Mouse (Mus musculus) frontal cortex, postnatal 25 days (tissue): ENCODE data around the gene Duxbl3.
"Not testable (repeated sequence)": the region's sequence is repeated elsewhere in the genome, so short reads cannot be mapped to it uniquely, and the experiment has no call there.

ENCODE experiments used
- DNase-seq, 2 experiments: peaks; one replicate each; pipeline ENCODE4 v3.0.0; 2022; ENCODE audit warnings: low spot score in 2 of 2

Gene Duxbl3

DNA sequence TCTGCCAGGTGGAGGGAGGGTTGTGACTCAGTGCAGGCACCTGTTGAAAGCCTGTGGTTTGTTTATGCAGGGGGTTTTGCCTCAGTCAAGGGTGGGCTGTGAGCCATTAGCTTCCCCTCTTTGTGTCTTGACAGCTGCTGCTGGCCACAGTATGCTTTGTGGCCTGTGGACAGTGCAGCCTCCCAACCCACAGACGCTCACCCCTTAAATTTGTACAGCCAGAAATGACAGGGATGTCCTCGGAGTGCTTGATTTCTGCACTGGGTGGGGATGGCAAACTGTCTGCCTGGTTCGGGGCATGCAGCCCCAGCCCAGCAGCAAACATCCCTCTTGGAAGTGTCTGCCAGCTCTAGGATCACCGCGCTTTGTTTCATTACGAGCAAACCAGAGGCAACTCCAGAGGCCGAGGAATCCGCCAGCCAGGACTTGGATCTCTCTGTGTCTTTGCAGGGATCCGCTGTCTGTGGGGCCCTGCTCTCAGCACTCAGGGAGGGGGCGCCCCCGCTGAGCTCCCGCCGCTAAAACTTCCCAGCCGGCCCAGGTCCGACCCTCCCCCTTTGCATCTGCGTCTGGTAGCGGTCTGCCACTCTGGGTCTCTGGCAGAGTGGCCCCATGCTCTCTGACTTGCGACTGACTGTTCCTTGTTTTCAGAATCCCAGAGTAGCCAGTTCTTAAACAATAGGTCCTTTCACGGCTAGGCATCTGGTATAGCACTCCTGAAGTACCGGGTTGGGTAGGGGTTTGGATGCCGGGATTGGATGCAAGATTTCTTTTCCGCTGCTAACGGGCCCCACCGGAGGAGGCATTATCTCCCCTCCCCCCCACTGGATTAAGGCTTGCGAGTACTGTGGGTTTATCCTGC, at the start of gene Duxbl3:
Gene Duxbl3, plus strand, starts transcription at position 207 of the 862 bp plus-strand sequence.
- not testable (repeated sequence) for DNase-seq

GRCm38 (mm10) chr14:26216233-26217000, 41.3 kb upstream of the Duxbl3 start:
- DNase-seq = not testable (repeated sequence)

GRCm38 (mm10) chr14:26237183-26237582, 20.6 kb upstream of the Duxbl3 start:
- DNase-seq = not testable (repeated sequence)

DNA sequence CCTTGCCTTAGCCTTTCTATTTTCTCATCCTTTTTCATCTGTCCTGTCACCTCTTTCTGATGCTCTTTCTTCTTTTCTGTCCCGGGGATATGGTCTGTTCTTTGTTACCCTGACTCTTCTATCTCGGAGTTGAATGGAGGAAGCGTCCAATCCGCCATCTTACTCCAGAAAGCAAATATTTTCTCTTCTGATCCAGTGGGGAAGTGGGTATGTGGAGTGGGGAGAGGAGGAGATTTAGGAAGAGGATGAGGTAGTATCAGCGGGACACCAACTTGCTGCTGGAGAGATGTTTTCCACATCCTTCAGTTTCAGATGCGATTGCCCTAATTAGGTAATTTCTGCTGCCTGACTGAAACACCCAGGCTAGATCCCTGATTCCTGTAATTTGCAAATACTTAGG, 967 bp downstream of the Duxbl3 start:
- not testable (repeated sequence) for DNase-seq

DNA sequence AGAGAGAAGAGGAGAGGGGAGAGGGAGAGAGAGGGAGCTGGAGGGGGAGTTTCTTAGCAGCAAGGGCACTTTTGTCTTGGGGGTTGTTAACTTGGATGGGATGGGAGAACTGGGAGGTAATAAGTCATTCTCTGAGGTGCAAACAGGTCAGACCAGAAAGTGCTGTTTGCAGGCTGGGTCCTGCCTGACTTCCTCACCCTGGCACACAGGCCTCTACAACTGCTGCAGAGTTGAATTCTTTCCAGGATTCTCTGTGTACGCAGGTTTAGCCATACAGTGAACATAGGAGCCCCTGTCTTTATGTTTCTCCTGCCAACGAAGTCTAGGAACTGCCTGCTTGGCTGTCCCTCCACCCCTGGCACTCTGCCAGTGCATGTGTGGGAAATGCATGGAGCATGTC, 29.0 kb downstream of the Duxbl3 start:
- not testable (repeated sequence) for DNase-seq

DNA sequence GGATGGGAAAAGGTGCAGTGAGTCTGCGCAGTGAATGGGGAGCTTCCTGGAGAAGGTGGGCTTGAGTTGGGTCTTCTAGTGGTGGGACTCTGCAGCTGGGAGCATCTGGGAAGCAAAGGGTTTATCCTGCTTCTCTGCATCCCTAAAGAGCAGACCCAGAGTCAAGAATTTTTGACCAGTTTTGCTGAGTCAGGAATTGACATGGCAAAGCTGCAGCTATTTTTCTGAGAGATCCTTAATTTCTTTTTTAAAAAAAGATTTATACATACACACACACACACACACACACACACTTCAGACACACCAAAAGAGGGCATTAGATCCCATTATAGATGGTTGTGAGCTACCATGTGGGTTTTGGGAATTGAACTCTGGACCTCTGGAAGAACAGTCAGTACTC, 36.1 kb downstream of the Duxbl3 start:
- DNase-seq = no peak

DNA sequence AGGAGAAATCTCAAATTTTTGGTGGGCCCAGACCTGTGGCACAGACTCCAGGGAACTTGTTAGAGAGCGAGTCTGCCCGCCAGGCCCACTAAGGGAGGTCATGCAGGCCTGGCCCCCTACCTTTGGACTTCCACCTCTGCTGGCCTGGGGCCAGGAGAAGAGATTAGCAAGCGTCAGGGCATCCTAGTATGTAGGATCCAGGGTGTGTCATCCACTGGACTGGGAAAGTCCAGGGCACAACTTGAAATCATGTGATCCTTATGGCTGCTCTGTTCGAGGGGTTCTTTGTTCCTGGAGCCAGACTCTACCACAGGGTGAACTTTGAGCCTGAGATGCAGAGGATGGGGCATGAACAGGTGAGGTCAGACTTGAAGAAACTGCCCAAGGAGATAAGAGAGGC, 39.3 kb downstream of the Duxbl3 start:
- no peak for DNase-seq

DNA sequence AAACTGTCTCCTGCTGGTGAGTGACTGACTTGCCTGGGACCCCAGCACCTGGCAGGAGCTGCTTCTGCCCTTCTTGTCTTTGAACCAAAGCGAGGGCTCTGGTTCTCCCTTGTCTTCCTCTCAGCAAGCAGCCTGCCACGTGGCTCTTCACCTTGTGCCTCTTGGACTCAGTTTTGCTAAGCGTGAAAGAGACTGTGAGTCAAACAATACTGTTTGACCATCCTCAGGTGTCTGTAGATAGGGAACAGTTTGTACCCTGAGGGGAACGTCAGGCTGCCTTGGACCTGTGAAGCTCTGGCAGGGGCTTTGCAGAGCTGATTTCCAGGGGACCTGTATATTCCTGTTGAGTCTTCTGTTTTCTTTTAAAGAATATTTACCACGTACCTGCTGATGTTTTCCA, 39.7 kb downstream of the Duxbl3 start:
- no peak for DNase-seq

DNA sequence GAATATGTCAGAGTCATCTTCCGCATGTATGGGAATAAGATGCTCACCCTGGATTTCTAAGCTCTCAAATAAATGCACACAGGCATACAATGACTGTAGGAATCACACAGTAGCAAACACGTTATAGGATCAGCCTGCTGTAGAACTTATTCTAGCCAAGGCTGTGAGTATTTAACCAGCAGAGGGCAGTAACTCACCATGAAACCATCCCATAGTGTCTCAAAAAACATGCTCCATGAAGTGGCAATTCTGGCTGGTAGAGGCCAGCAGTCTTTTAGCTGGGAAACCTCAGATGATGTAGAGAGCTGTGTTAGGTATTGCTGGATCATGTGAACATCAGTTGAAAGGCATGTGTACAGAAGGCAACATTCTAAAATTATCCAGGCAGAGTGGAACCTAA, 45.3 kb downstream of the Duxbl3 start:
- DNase-seq = peak; percentile 20 to 43

- no peak for DNase-seq
These were observed 48.3 kb downstream of the Duxbl3 start for GRCm38 (mm10) chr14:26306032-26306431.

DNA sequence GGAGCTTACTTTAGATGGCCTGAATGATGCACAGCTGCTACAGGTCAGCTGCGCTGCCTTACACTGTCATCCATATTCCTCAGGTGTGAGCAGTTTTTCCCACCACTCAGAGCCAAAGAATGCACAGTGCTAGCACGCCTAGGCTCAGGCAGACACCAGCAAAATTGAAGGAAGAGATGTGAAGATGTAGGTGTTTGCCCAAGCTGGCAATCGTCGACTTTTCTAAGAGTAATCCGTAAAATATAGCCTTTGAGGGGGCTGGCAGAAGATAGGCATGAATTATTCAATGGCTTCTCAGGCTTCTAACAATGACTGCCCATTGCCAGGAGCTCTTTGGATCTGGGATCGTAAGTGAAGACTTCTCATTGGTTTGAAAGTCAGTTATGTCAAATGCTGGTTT, 51.1 kb downstream of the Duxbl3 start:
- DNase-seq = no peak

- DNase-seq = no peak
These were observed 51.7 kb downstream of the Duxbl3 start for GRCm38 (mm10) chr14:26309511-26309910.

- DNase-seq = no peak
These were observed 58.5 kb downstream of the Duxbl3 start for GRCm38 (mm10) chr14:26316246-26316730.
